Mouse (Mus musculus): ENCODE data around the gene Tomm22.

Gene Tomm22

DNA sequence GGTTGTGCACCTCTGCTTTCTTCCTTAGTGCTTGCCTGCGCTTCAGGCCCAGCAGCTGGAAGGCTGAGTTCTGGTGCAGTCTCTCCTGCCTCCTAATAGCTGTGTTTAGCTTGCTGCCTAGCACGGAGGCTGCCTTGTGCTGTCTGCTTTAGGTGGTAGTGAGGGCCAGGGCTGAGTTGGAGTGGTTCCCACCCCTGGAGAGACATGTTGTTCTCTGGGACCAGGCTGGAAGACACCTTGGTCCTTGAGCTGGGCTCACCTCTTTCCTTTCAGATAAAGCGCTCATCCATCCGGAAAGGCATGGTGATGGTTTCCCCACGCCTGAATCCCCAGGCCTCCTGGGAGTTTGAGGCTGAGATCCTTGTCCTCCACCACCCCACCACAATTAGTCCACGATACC is 46.0 kb downstream of the Tomm22 start:
- in situ Hi-C loops (cut with MboI, MseI): no loop called here

GRCm38 (mm10) chr15:79720267-79720666 is 49.6 kb downstream of the Tomm22 start:
- in situ Hi-C loops (cut with MboI, MseI): no loop called here

DNA sequence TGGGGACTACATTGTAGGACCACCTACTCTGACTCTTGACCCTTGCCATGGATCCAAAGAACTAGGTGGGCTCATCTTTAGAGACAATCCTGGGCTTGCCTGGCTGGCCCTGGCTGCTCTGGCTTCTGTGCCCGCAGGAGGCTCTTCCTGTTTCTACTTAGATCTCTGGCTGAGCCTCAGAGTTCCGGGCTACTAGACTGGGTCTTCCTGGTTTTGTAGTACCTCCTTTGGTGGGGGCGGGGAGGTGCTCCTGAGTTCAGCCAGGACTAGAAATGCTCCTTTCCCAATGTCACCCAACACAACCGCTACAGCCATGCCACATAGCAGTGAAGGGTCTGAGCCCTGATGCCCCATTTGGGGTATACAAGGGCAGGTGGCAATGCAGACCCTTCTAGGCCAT is 50.1 kb downstream of the Tomm22 start:
- in situ Hi-C loops (cut with MboI, MseI): no loop called here

All from T-helper 1 cell (primary cell).